Mouse (Mus musculus) C2C12 (cell line): ENCODE data around the gene Phrf1.

Experiments
- CEBPB ChIP-seq: IDR thresholded peaks from one replicate; pipeline ENCODE4 v1.6.1; 2011; ENCODE audit warnings: low read depth, mild to moderate bottlenecking, control low read depth, moderate library complexity
- CTCF ChIP-seq: IDR thresholded peaks from one replicate; pipeline ENCODE4 v1.5.1; 2011; ENCODE audit not compliant: control insufficient read depth, insufficient read depth, insufficient read length
- MYOD1 ChIP-seq: IDR thresholded peaks from one replicate; pipeline ENCODE4 v1.6.1; 2011; ENCODE audit warnings: low read depth; ENCODE audit not compliant: control insufficient read depth, insufficient read length

- TF ChIP-seq CTCF (no peak), CEBPB (no peak), MYOD1 (no peak)
These were observed 32.9 kb downstream of the Phrf1 start for GRCm38 (mm10) chr7:141261480-141261879.
